Mouse (Mus musculus): ENCODE results near the gene St7. TPM values are rescaled to one million over a fixed set of nuclear protein-coding genes. Genes with fewer than 3 reads are reported as not detected.

St7 gene
- 13.0 TPM for total RNA-seq (2023)

DNA sequence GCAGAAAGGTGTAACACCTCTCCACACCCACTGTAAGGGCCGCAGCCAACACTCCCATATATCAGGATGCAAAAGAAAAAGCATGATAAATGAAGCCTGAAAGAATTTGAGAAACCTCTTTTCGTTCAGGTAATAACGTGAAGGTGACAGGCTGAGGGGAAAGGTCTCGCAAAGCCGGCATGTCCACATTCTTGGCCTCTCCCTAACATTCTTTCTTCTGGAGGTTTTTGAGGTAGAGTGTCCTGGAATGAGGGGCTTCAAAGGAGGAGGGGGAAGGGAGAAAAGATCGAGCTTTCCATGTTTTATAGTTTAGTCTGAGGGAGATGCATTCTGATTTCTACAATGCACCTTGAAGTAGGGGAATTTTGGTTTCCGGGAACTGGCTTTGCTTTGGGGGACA is at the start of gene St7:
Gene St7 (plus strand): TSS at position 287 of the 400 bp plus-strand sequence.

Other genes with a start within 250 kb of the St7 start
- gene Met, start 229.1 kb upstream of the St7 start, total RNA-seq (2023) = 2.1 TPM
- 123 TPM for gene Capza2, start 56.7 kb upstream of the St7 start, total RNA-seq (2023)

Measured in CD4-positive naive resting alpha-beta T cell, adult 57 days (primary cell).